Mouse (Mus musculus) MEL (cell line): ENCODE results near the gene Gpatch3. TPM values are rescaled to one million over a fixed set of nuclear protein-coding genes. Genes with fewer than 3 reads are reported as not detected.

Experiments
- DNase-seq: peaks from one replicate; pipeline ENCODE4 v3.0.0; 2011; ENCODE audit warnings: low read depth, low spot score
- H3K27ac ChIP-seq: 2 replicates; pipeline ENCODE4 v1.5.1; 2012; ENCODE audit warnings: low read depth, mild to moderate bottlenecking, control low read depth, low read length, moderate library complexity; ENCODE audit not compliant: control insufficient read depth
- H3K27me3 ChIP-seq, 2 experiments: fragments of 150-350 bp in 1 of 2; sonication (generic) in 1 of 2; 2 replicates each; pipeline ENCODE4 v1.6.1; 2012; ENCODE audit warnings: low read length in 2 of 2, mild to moderate bottlenecking in 2 of 2, improper control_type of control experiment in 1 of 2, moderate library complexity in 1 of 2; ENCODE audit not compliant: insufficient read depth in 2 of 2, control insufficient read depth in 1 of 2
- H3K36me3 ChIP-seq, 2 experiments: 2 replicates each; pipeline ENCODE4 v1.6.1; 2012 to 2014; ENCODE audit warnings: low read length in 2 of 2, improper control_type of control experiment in 1 of 2, inconsistent platforms in 1 of 2, mild to moderate bottlenecking in 1 of 2; ENCODE audit not compliant: insufficient read depth in 2 of 2, control insufficient read depth in 1 of 2
- H3K4me1 ChIP-seq, 2 experiments: fragments of 150-350 bp in 1 of 2; sonication (generic) in 1 of 2; 2 replicates each; pipeline ENCODE4 v1.6.1; 2012; ENCODE audit warnings: low read length in 2 of 2, improper control_type of control experiment in 1 of 2, mild to moderate bottlenecking in 1 of 2; ENCODE audit not compliant: insufficient read depth in 2 of 2, control insufficient read depth in 1 of 2
- H3K4me3 ChIP-seq, 2 experiments: fragments of 150-350 bp in 1 of 2; sonication (generic) in 1 of 2; 2 replicates each; pipeline ENCODE4 v1.5.1; 2012; ENCODE audit warnings: low read depth in 2 of 2, low read length in 2 of 2, mild to moderate bottlenecking in 2 of 2, moderate library complexity in 2 of 2, control low read depth in 1 of 2, improper control_type of control experiment in 1 of 2; ENCODE audit not compliant: control insufficient read depth in 1 of 2, insufficient read depth in 1 of 2
- H3K79me2 ChIP-seq: 2 replicates; pipeline ENCODE4 v1.6.1; 2012; ENCODE audit warnings: mild to moderate bottlenecking, low read length, moderate library complexity; ENCODE audit not compliant: control insufficient read depth, poor library complexity, insufficient read depth
- H3K9ac ChIP-seq: 2 replicates; pipeline ENCODE4 v1.6.1; 2012; ENCODE audit warnings: low read depth, mild to moderate bottlenecking, control low read depth, low read length, moderate library complexity; ENCODE audit not compliant: control insufficient read depth, poor library complexity, severe bottlenecking
- H3K9me3 ChIP-seq: fragments of 150-350 bp; sonication (generic); replicated peaks from 2 replicates; pipeline ENCODE4 v1.6.1; 2012; ENCODE audit warnings: mild to moderate bottlenecking, low read length, improper control_type of control experiment, moderate library complexity; ENCODE audit not compliant: insufficient read depth
- BHLHE40 ChIP-seq: IDR thresholded peaks from 2 replicates; pipeline ENCODE4 v1.6.1; 2012; ENCODE audit warnings: low read depth, mild to moderate bottlenecking, inconsistent platforms, low read length, improper control_type of control experiment, borderline replicate concordance
- CHD1 ChIP-seq: IDR thresholded peaks from 2 replicates; pipeline ENCODE4 v1.6.1; 2012; ENCODE audit warnings: low read depth, mild to moderate bottlenecking, inconsistent platforms, low read length, improper control_type of control experiment
- CHD2 ChIP-seq: IDR thresholded peaks from 2 replicates; pipeline ENCODE4 v1.6.1; 2011; ENCODE audit warnings: low read length, improper control_type of control experiment
- E2F4 ChIP-seq: IDR thresholded peaks from 2 replicates; pipeline ENCODE4 v1.6.1; 2011; ENCODE audit warnings: low read depth, low read length, improper control_type of control experiment, borderline replicate concordance
- EP300 ChIP-seq, 2 experiments: IDR thresholded peaks; 2 replicates each; pipeline ENCODE4 v1.6.1; 2011; ENCODE audit warnings: improper control_type of control experiment in 2 of 2, low read length in 2 of 2, low read depth in 1 of 2, mild to moderate bottlenecking in 1 of 2
- GABPA ChIP-seq: IDR thresholded peaks from 2 replicates; pipeline ENCODE4 v1.6.1; 2012; ENCODE audit warnings: low read depth, mild to moderate bottlenecking, inconsistent platforms, low read length, improper control_type of control experiment, moderate library complexity
- GATA1 ChIP-seq: IDR thresholded peaks from 2 replicates; pipeline ENCODE4 v1.6.1; 2011; ENCODE audit warnings: low read depth, low read length, improper control_type of control experiment
- HCFC1 ChIP-seq: IDR thresholded peaks from 2 replicates; pipeline ENCODE4 v1.6.1; 2012; ENCODE audit warnings: low read depth, mild to moderate bottlenecking, inconsistent platforms, low read length, improper control_type of control experiment, moderate library complexity
- JUND ChIP-seq: IDR thresholded peaks from 2 replicates; pipeline ENCODE4 v1.6.1; 2011; ENCODE audit warnings: low read depth, mild to moderate bottlenecking, improper control_type of control experiment, low read length
- MAFK ChIP-seq: IDR thresholded peaks from 2 replicates; pipeline ENCODE4 v1.6.1; 2011; ENCODE audit warnings: low read depth, mild to moderate bottlenecking, low read length, improper control_type of control experiment, borderline replicate concordance
- MAX ChIP-seq: IDR thresholded peaks from 2 replicates; pipeline ENCODE4 v1.6.1; 2011; ENCODE audit warnings: low read length, improper control_type of control experiment
- MAZ ChIP-seq: IDR thresholded peaks from 2 replicates; pipeline ENCODE4 v1.6.1; 2012; ENCODE audit warnings: low read depth, mild to moderate bottlenecking, inconsistent platforms, low read length, improper control_type of control experiment
- MEF2A ChIP-seq: IDR thresholded peaks from 2 replicates; pipeline ENCODE4 v1.6.1; 2014; ENCODE audit warnings: low read depth, mild to moderate bottlenecking, inconsistent platforms, low read length, improper control_type of control experiment; ENCODE audit not compliant: poor library complexity, insufficient replicate concordance, severe bottlenecking; ENCODE audit errors: extremely low read depth
- MXI1 ChIP-seq: IDR thresholded peaks from 2 replicates; pipeline ENCODE4 v1.6.1; 2011; ENCODE audit warnings: mild to moderate bottlenecking, low read depth, low read length, improper control_type of control experiment
- MYB ChIP-seq: IDR thresholded peaks from 2 replicates; pipeline ENCODE4 v1.6.1; 2011; ENCODE audit warnings: mild to moderate bottlenecking, low read depth, low read length, improper control_type of control experiment
- NELFE ChIP-seq: IDR thresholded peaks from 2 replicates; pipeline ENCODE4 v1.6.1; 2011; ENCODE audit warnings: low read depth, low read length, improper control_type of control experiment
- POLR2A ChIP-seq, 2 experiments: IDR thresholded peaks; 2 replicates each; pipeline ENCODE4 v1.6.1; 2011 to 2012; ENCODE audit warnings: low read length in 2 of 2, mild to moderate bottlenecking in 2 of 2, control low read depth in 1 of 2, improper control_type of control experiment in 1 of 2, low read depth in 1 of 2, moderate library complexity in 1 of 2; ENCODE audit not compliant: control insufficient read depth in 1 of 2, insufficient read depth in 1 of 2, poor library complexity in 1 of 2
- POLR2AphosphoS2 ChIP-seq: IDR thresholded peaks from 2 replicates; pipeline ENCODE4 v1.6.1; 2011; ENCODE audit warnings: low read length, improper control_type of control experiment
- POLR2AphosphoS5 ChIP-seq: IDR thresholded peaks from 2 replicates; pipeline ENCODE4 v1.6.1; 2012; ENCODE audit warnings: low read depth, borderline replicate concordance, mild to moderate bottlenecking, inconsistent platforms, low read length, moderate library complexity, mixed read lengths
- RAD21 ChIP-seq: IDR thresholded peaks from 2 replicates; pipeline ENCODE4 v1.6.1; 2011; ENCODE audit warnings: mild to moderate bottlenecking, low read depth, low read length, improper control_type of control experiment
- SMC3 ChIP-seq: IDR thresholded peaks from 2 replicates; pipeline ENCODE4 v1.6.1; 2011; ENCODE audit warnings: low read depth, low read length, improper control_type of control experiment
- TAL1 ChIP-seq: IDR thresholded peaks from 2 replicates; pipeline ENCODE4 v1.6.1; 2012; ENCODE audit warnings: mild to moderate bottlenecking, inconsistent platforms, low read length, moderate library complexity, mixed read lengths
- TCF12 ChIP-seq: IDR thresholded peaks from 2 replicates; pipeline ENCODE4 v1.6.1; 2014; ENCODE audit warnings: low read depth, mild to moderate bottlenecking, inconsistent platforms, low read length, improper control_type of control experiment, moderate library complexity
- UBTF ChIP-seq: IDR thresholded peaks from 2 replicates; pipeline ENCODE4 v1.6.1; 2012; ENCODE audit warnings: low read depth, mild to moderate bottlenecking, inconsistent platforms, low read length, improper control_type of control experiment, moderate library complexity, borderline replicate concordance; ENCODE audit not compliant: insufficient read depth
- ZC3H11A ChIP-seq: IDR thresholded peaks from 2 replicates; pipeline ENCODE4 v1.6.1; 2012; ENCODE audit warnings: low read depth, mild to moderate bottlenecking, inconsistent platforms, low read length, improper control_type of control experiment
- ZKSCAN1 ChIP-seq: IDR thresholded peaks from 2 replicates; pipeline ENCODE4 v1.6.1; 2012; ENCODE audit warnings: low read depth, mild to moderate bottlenecking, inconsistent platforms, low read length, improper control_type of control experiment, moderate library complexity
- ZMIZ1 ChIP-seq: IDR thresholded peaks from 2 replicates; pipeline ENCODE4 v1.6.1; 2012; ENCODE audit warnings: low read depth, mild to moderate bottlenecking, inconsistent platforms, low read length, improper control_type of control experiment, moderate library complexity
- ZNF384 ChIP-seq: IDR thresholded peaks from 2 replicates; pipeline ENCODE4 v1.6.1; 2012; ENCODE audit warnings: low read depth, mild to moderate bottlenecking, inconsistent platforms, low read length, improper control_type of control experiment
- polyA plus RNA-seq, 2 experiments: library from polyadenylated mRNA; stranded (reverse) in 1 of 2; unstranded in 1 of 2; fragments of >175 nt in 1 of 2; fragments of >200 nt in 1 of 2; gene quantifications; 2 replicates each; pipeline versions ENCODE4 v1.2.1 to v1.2.4; 2012; ENCODE audit warnings: low replicate concordance in 2 of 2, low read depth in 1 of 2; ENCODE audit not compliant: insufficient read length in 2 of 2, insufficient read depth in 1 of 2, missing spikeins in 1 of 2
- total RNA-seq: library from RNA; depleted of rRNA; stranded (reverse); fragments of 300-350 nt; gene quantifications from 2 replicates; pipeline ENCODE4 v1.2.3, GENCODE M21; 2012

Gpatch3 gene
- total and polyA plus RNA-seq, 3 experiments = 9.8 to 16.5 TPM; not detected in 1

DNA sequence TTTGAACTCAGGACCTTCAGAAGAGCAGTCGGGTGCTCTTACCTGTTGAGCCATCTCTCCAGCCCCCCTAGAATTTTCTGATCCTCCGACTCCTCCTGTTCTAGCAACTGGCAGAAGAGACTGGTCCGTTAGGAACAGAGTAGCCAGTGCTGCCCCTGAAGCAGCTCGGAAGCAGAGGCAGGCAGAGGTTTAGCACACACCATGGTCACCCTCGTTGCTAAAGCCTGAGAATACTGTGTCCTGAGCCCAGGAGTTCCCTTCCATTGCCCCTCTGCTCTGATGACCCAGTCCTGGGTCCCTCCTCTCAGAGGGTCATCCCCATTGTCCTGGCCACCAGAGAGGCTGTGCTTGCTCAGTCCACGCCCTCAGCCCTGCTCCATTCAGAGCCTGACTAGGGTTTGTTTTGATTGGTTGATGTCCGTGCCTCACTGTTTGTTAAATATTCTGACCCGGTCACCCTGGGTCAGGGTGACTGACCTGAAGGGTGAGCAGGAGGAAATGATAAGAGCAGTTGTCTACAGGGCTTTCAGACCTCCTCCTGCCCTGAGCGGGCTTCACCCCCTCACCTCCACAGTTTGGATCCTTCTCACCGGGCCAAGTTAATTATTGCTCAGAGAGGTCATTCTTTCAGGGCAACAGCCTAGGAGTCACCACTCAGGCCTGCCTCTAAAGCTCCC lies 17.4 kb upstream of the Gpatch3 start:
- H3K9ac ChIP-seq = no peak overlapping the region
- H3K36me3 ChIP-seq = peaks cover 0 to 2% of the 10 kb centered on the region in 2 experiments; a peak in 1 of 4 replicates
- H3K27ac ChIP-seq = no peak overlapping the region
- no peaks in the 10 kb centered on the region for H3K9me3 ChIP-seq
- DNase-seq = no peak
- TF ChIP-seq MYB (no peak), MAZ (no peak), POLR2AphosphoS2 (no peak), CHD1 (no peak), ZC3H11A (no peak), MEF2A (no peak), NELFE (no peak), E2F4 (no peak), BHLHE40 (no peak), UBTF (no peak), MXI1 (no peak), ZKSCAN1 (no peak), POLR2AphosphoS5 (no peak), EP300 (IDR thresholded peaks at IDR 0.05; ENCODE audit: low read depth in 1 of 2, low read length in 2 of 2) (no peak), HCFC1 (no peak), ZMIZ1 (no peak), TCF12 (no peak), TAL1 (no peak), GABPA (no peak)
- H3K4me1 ChIP-seq = peaks cover 0 to 8% of the 10 kb centered on the region in 2 experiments; a peak in 3 of 4 replicates
- no peaks in the 10 kb centered on the region for H3K79me2 ChIP-seq
- peaks cover 8% of the 10 kb centered on the region in 2 experiments for H3K27me3 ChIP-seq
- H3K4me3 ChIP-seq = no peak overlapping the region

DNA sequence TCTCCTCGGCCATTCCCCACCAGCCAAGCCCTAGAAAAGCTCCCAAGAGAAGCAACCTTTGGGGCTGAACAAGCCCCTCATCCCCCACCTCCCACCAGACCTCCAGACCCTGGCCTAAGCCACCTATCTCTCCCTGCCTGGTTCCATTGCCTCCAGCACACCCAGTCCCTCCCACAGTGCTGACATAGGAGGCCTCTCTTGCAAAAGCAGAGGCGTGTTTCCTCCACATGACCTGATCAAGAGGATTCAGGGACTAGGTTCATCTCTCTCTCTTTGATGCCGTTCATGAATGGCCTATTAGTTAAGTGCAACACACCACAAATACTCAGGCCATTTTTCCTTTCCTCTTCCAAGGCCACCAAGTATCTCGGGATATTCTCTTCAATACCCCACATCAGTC lies 14.7 kb upstream of the Gpatch3 start:
- no peaks in the 10 kb centered on the region; the same call in 1 of the 2 replicates for H3K79me2 ChIP-seq
- no peak overlapping the region for H3K9ac ChIP-seq
- H3K27ac ChIP-seq = no peak overlapping the region
- no peak for DNase-seq
- peaks cover 8% of the 10 kb centered on the region in 2 experiments for H3K27me3 ChIP-seq
- TF ChIP-seq E2F4 (no peak), POLR2A (IDR thresholded peaks at IDR 0.05; ENCODE audit: control insufficient read depth in 1 of 2, insufficient read depth in 1 of 2, low read depth in 1 of 2, low read length in 2 of 2, poor library complexity in 1 of 2) (no peak), EP300 (IDR thresholded peaks at IDR 0.05; ENCODE audit: low read depth in 1 of 2, low read length in 2 of 2) (no peak), ZKSCAN1 (no peak), GATA1 (no peak), CHD1 (no peak), MAFK (no peak), MYB (no peak), SMC3 (no peak), MEF2A (no peak), JUND (no peak), POLR2AphosphoS5 (no peak), CHD2 (no peak), MAX (no peak), ZNF384 (no peak), RAD21 (no peak), MXI1 (no peak), BHLHE40 (no peak), HCFC1 (no peak)
- TF ChIP-seq, all 39 proteins: peak for 0
- Histone ChIP-seq H3K9me3 (no peaks in the 10 kb centered on the region), H3K4me1 (peaks cover 0 to 4% of the 10 kb centered on the region in 2 experiments; a peak in 3 of 4 replicates), H3K36me3 (peaks cover 0 to 5% of the 10 kb centered on the region in 2 experiments; a peak in 2 of 4 replicates), H3K4me3 (no peak overlapping the region)
